Mouse (Mus musculus) heart, embryonic 11.5 days (tissue): Measurements from ENCODE around the gene Zfp60. TPM values are rescaled to one million over a fixed set of nuclear protein-coding genes. Genes with fewer than 3 reads are reported as not detected.

ENCODE experiments used
- ATAC-seq: fragments of 200-750 bp; cut with Nextera tagmentation; replicated peaks from 2 replicates; pipeline ENCODE4 v1.8.0; 2017; ENCODE audit warnings: moderate library complexity; ENCODE audit not compliant: insufficient number of reproducible peaks, low FRiP score, low TSS enrichment
- H3K27ac ChIP-seq: fragments of 300-500 bp; sonication (generic); 2 replicates; pipeline ENCODE4 v1.5.1; 2014; ENCODE audit warnings: mild to moderate bottlenecking, low read depth, low read length
- H3K27me3 ChIP-seq: fragments of 300-500 bp; sonication (generic); 2 replicates; pipeline ENCODE4 v1.6.1; 2014; ENCODE audit warnings: mild to moderate bottlenecking, low read length, mixed read lengths; ENCODE audit not compliant: control insufficient read depth, insufficient read depth
- H3K36me3 ChIP-seq: fragments of 300-500 bp; sonication (generic); 2 replicates; pipeline ENCODE4 v1.6.1; 2014; ENCODE audit warnings: mild to moderate bottlenecking, low read length, moderate library complexity, mixed read lengths; ENCODE audit not compliant: control insufficient read depth, insufficient read depth
- H3K4me1 ChIP-seq: fragments of 300-500 bp; sonication (generic); 2 replicates; pipeline ENCODE4 v1.6.1; 2014; ENCODE audit warnings: low read length; ENCODE audit not compliant: control insufficient read depth, insufficient read depth
- H3K4me2 ChIP-seq: fragments of 300-500 bp; sonication (generic); 2 replicates; pipeline ENCODE4 v1.6.1; 2014; ENCODE audit warnings: mild to moderate bottlenecking, moderate library complexity
- H3K4me3 ChIP-seq: fragments of 300-500 bp; sonication (generic); 2 replicates; pipeline ENCODE4 v1.5.1; 2014; ENCODE audit warnings: low read depth, low read length
- H3K9ac ChIP-seq: fragments of 300-500 bp; sonication (generic); 2 replicates; pipeline ENCODE4 v1.6.1; 2014; ENCODE audit warnings: mild to moderate bottlenecking, low read depth, low read length, moderate library complexity
- H3K9me3 ChIP-seq: fragments of 300-500 bp; sonication (generic); replicated peaks from 2 replicates; pipeline ENCODE4 v1.6.1; 2016; ENCODE audit warnings: low read length; ENCODE audit not compliant: control insufficient read depth
- WGBS: fragments of 180-500 bp; shearing (Covaris S2); extraction: QIAGEN DNeasy Blood & Tissue Kit; methylation state at CpG from one replicate; pipeline ENCODE4 v1.1.7; 2014; ENCODE audit not compliant: insufficient replicate concordance; 5-methylcytosine and 5-hydroxymethylcytosine counted together
- polyA plus RNA-seq: library from polyadenylated mRNA; unstranded; fragments of >200 nt; fragmentation: Nextera tagmentation; extraction: Ambion mirVana; gene quantifications from 2 replicates; pipeline ENCODE4 v1.2.1, GENCODE M21; 2014

Gene Zfp60
- polyA plus RNA-seq, 1 experiment from 2014 or later: 21.8 TPM

DNA sequence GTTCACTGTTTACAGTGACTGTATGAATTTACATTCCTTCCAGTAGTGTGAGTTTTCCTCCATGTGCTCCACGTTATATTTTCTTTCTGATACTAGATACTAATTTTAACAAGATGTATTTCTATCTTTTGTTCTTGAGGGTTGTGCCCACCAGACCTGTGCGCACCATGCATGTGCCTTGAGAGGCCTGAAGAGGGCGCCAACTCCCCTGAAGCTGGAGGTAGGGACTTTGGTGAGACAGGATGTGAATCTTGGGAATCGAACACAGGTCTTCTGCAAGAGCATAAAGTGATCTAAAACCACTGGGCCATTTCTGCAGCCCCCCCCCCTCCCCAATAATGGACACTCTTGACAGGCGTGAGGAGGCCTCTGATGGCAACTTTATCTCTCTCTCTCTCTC lies 40.1 kb upstream of the Zfp60 start:
- no peak overlapping the region for H3K9ac ChIP-seq
- WGBS: 33% methylated on average over 5 of the region's 5 CpGs
- H3K9me3 ChIP-seq: no peaks in the 10 kb centered on the region
- H3K36me3 ChIP-seq: no peaks in the 10 kb centered on the region
- H3K27ac ChIP-seq: no peak overlapping the region
- H3K4me1 ChIP-seq: peaks cover 8% of the 10 kb centered on the region
- H3K4me2 ChIP-seq: no peak overlapping the region
- no peaks in the 10 kb centered on the region for H3K27me3 ChIP-seq
- ATAC-seq: no peak
- no peak overlapping the region for H3K4me3 ChIP-seq

DNA sequence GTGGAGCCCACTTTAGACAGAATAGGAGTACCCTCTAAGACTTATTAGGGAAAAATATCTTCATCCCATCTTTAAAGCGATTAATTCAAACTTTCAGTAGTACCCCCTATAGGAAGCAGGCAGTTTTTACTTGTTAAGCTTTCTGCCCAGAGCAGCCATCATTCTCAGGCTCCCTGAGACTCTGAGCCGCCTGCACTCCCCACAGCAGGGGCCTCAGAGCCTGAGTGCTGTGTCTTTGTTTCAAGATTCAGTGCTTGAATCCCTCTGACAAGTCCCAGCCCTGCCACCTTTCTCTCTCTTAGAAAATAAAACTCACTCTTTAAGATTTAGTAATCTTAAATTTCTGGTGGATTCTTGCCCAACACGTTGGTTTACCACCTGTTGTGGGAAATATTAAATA lies 34.5 kb upstream of the Zfp60 start:
- Histone ChIP-seq H3K27ac (no peak overlapping the region), H3K9ac (no peak overlapping the region), H3K9me3 (no peaks in the 10 kb centered on the region), H3K4me1 (no peaks in the 10 kb centered on the region), H3K36me3 (no peaks in the 10 kb centered on the region), H3K27me3 (no peaks in the 10 kb centered on the region), H3K4me3 (no peak overlapping the region), H3K4me2 (no peak overlapping the region)
- WGBS: 44% methylated on average over 3 of the region's 3 CpGs
- ATAC-seq: no peak

DNA sequence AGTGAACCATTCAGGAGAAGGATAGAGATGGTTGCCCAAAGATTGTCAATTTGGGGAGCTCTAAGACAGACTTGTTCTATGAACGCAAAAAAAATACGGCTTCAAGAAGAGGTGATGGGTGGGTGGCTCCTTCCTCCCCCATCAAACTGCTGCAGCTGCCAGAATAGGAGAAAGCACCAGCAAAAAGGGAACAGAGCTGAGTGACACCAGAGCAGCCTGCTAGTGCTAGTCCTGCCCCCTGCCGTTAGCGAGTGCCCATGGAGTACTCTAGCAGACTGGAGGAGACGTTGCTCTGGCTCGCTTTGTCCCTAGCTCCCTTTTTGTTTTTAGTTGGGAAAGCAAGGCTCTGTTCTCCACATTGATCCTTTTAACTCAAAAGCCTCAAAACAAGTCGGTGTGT lies 20.8 kb upstream of the Zfp60 start:
- no peak overlapping the region for H3K9ac ChIP-seq
- no peak overlapping the region for H3K4me2 ChIP-seq
- H3K36me3 ChIP-seq: no peaks in the 10 kb centered on the region
- no peaks in the 10 kb centered on the region for H3K4me1 ChIP-seq
- no peak overlapping the region for H3K4me3 ChIP-seq
- peaks cover 5% of the 10 kb centered on the region; the same call in 1 of the 2 replicates for H3K9me3 ChIP-seq
- no peaks in the 10 kb centered on the region for H3K27me3 ChIP-seq
- no peak for ATAC-seq
- 78% methylated on average over 7 of the region's 7 CpGs for WGBS
- H3K27ac ChIP-seq: no peak overlapping the region

DNA sequence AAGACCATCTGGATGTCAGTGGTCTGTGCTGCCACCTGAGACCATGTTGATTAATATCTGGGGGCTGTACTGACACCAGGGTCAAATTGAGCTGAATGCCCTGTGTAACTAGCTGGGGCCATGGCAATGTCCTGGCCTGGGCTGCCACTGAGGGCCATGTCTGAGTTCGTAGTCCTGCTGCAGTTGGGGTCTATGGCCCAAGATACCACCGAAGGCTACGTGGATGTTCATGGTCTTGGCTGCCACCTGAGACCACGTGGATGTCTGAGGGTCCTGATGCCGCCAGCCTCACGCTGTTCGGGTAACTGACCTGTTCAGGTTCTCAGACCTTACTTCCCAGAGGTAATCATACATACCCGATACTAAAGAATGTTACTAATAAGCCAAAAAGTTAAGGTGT lies 9.2 kb upstream of the Zfp60 start:
- no peak overlapping the region for H3K27ac ChIP-seq
- no peaks in the 10 kb centered on the region for H3K4me1 ChIP-seq
- H3K27me3 ChIP-seq: no peaks in the 10 kb centered on the region
- H3K4me3 ChIP-seq: no peak overlapping the region
- 93% methylated on average over 8 of the region's 8 CpGs for WGBS
- H3K4me2 ChIP-seq: no peak overlapping the region
- no peaks in the 10 kb centered on the region for H3K36me3 ChIP-seq
- no peaks in the 10 kb centered on the region for H3K9me3 ChIP-seq
- no peak overlapping the region for H3K9ac ChIP-seq
- ATAC-seq: no peak

DNA sequence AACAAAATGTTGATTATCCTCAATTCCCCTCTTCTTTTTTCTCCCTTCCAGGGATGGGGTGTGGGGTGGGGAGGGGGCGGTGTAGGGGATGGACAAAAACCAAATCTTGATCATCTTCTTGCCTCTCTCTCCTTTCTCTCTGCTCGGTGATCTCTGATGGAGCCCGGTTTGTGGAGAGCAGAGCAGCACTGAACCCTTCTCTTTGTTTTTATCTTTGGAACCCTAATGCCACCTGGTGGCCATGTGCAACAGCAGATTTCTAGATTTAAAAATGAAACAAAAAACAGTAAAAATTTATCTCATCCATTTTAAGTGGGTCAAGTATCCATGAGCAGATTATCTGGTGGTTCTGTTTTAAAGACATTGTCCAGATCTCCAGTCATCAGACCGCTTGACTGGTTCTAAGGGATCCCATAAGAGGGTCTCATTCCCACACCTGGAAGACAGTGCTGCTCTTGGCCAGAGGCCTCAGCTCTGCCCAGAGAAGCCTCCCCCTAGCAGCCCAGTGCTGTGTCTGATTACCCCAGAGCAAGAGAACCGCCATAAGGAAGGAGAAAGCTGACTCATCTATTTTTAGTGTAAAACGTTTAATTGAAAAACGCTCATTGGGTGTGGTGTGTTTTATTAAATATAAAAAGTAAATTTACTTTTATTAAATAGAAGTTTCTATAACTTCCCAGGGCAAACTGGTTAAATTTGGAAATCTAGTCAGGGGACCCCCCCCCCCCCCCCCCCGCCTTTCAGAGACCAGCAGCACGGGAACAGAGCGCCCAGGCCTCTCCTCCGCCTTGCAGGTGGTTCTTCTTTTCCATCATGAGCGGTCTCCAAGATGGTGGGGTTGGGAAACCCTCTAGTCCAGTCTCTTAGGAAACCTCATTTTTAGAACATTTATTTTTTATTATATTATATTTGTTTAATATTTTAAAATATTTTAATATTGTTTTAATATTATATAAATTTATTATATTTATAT lies 5.3 kb upstream of the Zfp60 start:
- H3K9ac ChIP-seq: no peak overlapping the region
- H3K9me3 ChIP-seq: no peaks in the 10 kb centered on the region
- 45% methylated on average over 12 of the region's 12 CpGs for WGBS
- H3K4me1 ChIP-seq: no peaks in the 10 kb centered on the region
- H3K4me2 ChIP-seq: no peak overlapping the region
- H3K27ac ChIP-seq: no peak overlapping the region
- H3K4me3 ChIP-seq: no peak overlapping the region
- H3K36me3 ChIP-seq: no peaks in the 10 kb centered on the region
- H3K27me3 ChIP-seq: no peaks in the 10 kb centered on the region
- 0 out of 2 replicates have a peak, but pooled peaks have one; percentile 42 for ATAC-seq

DNA sequence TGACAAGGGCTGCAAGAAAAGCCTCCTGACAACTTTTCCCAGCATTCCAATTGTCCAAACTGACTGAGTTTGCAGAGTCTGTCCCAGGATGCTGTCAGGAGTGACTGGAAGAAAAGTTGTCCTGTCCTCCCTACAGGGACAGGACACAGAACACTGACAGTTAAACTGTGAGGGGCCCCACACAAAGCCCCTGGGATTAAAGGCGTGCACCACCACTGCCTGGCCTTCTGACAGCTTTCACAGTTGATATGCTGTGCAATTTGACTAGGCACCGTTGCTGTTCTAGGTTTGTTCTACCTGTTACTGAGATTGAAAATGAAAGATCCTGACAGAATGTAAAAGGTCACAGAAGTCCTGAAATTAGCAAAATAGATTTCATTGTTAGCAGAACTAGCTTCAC lies 3.7 kb upstream of the Zfp60 start:
- H3K27ac ChIP-seq: no peak overlapping the region
- no peaks in the 10 kb centered on the region for H3K36me3 ChIP-seq
- H3K27me3 ChIP-seq: no peaks in the 10 kb centered on the region
- H3K4me3 ChIP-seq: no peak overlapping the region
- H3K9ac ChIP-seq: no peak overlapping the region
- H3K4me1 ChIP-seq: peaks cover under 1% of the 10 kb centered on the region
- 58% methylated on average over 2 of the region's 2 CpGs for WGBS
- H3K4me2 ChIP-seq: no peak overlapping the region
- ATAC-seq: no peak
- no peaks in the 10 kb centered on the region for H3K9me3 ChIP-seq

DNA sequence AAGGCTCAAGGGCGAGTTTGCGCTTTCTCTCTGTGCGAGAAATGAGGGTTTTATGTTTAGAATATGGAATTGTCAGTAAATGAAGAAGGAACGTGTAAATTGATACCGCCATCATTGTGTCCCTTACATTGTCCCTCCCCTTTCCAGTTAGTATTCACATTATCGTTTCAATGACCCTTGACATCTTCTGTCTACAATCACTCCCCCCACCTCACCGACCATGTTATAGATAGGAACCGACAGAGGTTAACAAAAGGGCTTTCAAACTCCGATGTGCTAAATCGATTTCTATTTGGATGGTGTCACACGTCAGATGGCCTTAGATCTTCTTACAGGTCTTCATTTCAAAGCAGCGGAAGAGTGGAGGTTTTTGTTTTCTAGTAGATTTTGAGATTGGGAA lies 757 bp downstream of the Zfp60 start:
- ATAC-seq: no peak
- WGBS: 10% methylated on average over 12 of the region's 12 CpGs
- H3K9ac ChIP-seq: peak overlapping the region; percentile 83

DNA sequence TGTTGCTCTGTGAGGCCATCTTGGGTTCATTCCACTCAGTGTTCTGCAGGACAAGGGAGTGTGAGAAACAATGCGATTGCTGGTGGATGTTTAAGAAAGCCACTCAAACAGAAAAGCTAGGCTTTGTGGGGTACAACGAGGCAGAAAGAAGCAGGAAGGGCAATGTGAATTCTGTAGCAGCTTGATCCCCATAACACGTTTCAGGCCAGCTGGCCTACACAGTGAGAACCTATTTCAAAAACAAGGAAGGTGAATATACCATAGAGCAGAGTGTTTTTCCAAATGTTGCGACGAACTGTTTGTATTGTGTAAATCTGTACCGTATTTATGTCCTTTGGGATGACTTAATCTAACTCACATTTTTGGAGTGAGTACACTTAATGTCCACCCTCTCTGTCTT lies 1.3 kb downstream of the Zfp60 start:
- ATAC-seq: no peak
- H3K27me3 ChIP-seq: no peaks in the 10 kb centered on the region
- H3K4me2 ChIP-seq: peak overlapping the region; percentile 86
- no peaks in the 10 kb centered on the region; the same call in 1 of the 2 replicates for H3K36me3 ChIP-seq
- H3K4me3 ChIP-seq: peak overlapping the region; percentile 79
- peak overlapping the region; percentile 83; the same call in 1 of the 2 replicates for H3K9ac ChIP-seq
- peaks cover 5% of the 10 kb centered on the region for H3K4me1 ChIP-seq
- no peaks in the 10 kb centered on the region for H3K9me3 ChIP-seq
- 82% methylated on average over 6 of the region's 6 CpGs for WGBS
- H3K27ac ChIP-seq: no peak overlapping the region

More for the DNA sequence above, 757 bp downstream of the Zfp60 start:
- Histone ChIP-seq H3K36me3 (no peaks in the 10 kb centered on the region; the same call in 1 of the 2 replicates), H3K27ac (peak overlapping the region; percentile 94), H3K4me1 (peaks cover 5% of the 10 kb centered on the region), H3K9me3 (no peaks in the 10 kb centered on the region), H3K4me3 (peak overlapping the region; percentile 79), H3K27me3 (no peaks in the 10 kb centered on the region), H3K4me2 (peak overlapping the region; percentile 86)
